Mouse (Mus musculus): Measurements from ENCODE around the gene Col1a1. TPM values are rescaled to one million over a fixed set of nuclear protein-coding genes. Genes with fewer than 3 reads are reported as not detected.
A peak's percentile ranks its signal among the peaks of the same experiment; 100 is the strongest.

Col1a1 gene
- polyA plus RNA-seq, 1 experiment from 2014 or later: 64.7 TPM

DNA sequence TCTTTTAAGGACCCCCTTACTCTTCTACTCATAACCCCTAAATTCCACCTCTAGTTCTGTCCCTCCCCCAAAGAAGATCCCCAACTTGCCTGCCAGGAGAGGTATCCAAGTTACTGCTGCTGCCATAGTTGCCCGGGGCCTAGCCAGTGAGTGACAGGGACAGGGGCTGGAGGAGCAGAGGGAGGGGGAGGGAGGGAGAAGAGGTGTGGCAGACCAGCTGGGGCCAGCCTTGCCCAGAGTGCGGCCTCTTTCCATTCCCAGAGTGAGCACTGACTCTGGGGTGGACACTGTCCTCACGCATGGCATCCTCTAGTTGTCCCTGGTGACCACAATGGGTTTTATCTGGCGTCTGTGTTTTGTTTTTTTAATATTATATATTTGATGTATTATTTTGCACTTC is 37.3 kb downstream of the Col1a1 start:
- H3K36me3 ChIP-seq (ENCODE audit: control insufficient read depth, insufficient read depth, low read length): no peaks in the 10 kb centered on the region
- H3K9me3 ChIP-seq (ENCODE audit: control insufficient read depth, low read length): no peaks in the 10 kb centered on the region
- no peaks in the 10 kb centered on the region for H3K27me3 ChIP-seq (ENCODE audit: control insufficient read depth, insufficient read depth, low read length)
- no peak for DNase-seq
- no peak overlapping the region for H3K27ac ChIP-seq (replicated peaks; ENCODE audit: low read depth, low read length)
- no peak overlapping the region for H3K9ac ChIP-seq (replicated peaks; ENCODE audit: low read length)
- no peak overlapping the region for H3K4me3 ChIP-seq (replicated peaks; ENCODE audit: low read depth, low read length)
- H3K4me1 ChIP-seq (ENCODE audit: control insufficient read depth, insufficient read depth, low read length): peaks cover 5% of the 10 kb centered on the region
- WGBS: 38% methylated on average over 4 of the region's 4 CpGs
- ATAC-seq (ENCODE audit: low FRiP score, low TSS enrichment): no peak
- H3K4me2 ChIP-seq (ENCODE audit: low read length): no peak overlapping the region

GRCm38 (mm10) chr11:94974951-94975350 is 38.9 kb downstream of the Col1a1 start:
- Histone ChIP-seq H3K27me3 (ENCODE audit: control insufficient read depth, insufficient read depth, low read length) (no peaks in the 10 kb centered on the region), H3K9ac (replicated peaks; ENCODE audit: low read length) (no peak overlapping the region), H3K4me1 (ENCODE audit: control insufficient read depth, insufficient read depth, low read length) (peaks cover 14% of the 10 kb centered on the region), H3K27ac (replicated peaks; ENCODE audit: low read depth, low read length) (no peak overlapping the region), H3K9me3 (ENCODE audit: control insufficient read depth, low read length) (no peaks in the 10 kb centered on the region), H3K4me2 (ENCODE audit: low read length) (no peak overlapping the region), H3K4me3 (replicated peaks; ENCODE audit: low read depth, low read length) (no peak overlapping the region), H3K36me3 (ENCODE audit: control insufficient read depth, insufficient read depth, low read length) (no peaks in the 10 kb centered on the region)
- DNase-seq (no peak), ATAC-seq (ENCODE audit: low FRiP score, low TSS enrichment) (no peak)
- WGBS: 83% methylated on average over 2 of the region's 2 CpGs

GRCm38 (mm10) chr11:94976199-94976598 is 40.2 kb downstream of the Col1a1 start, which contains the start of gene Sgca:
TSS of gene Sgca (minus strand) at chr11:94976327.
- no peak within 1 kb of the TSS for H3K27ac ChIP-seq (replicated peaks; ENCODE audit: low read depth, low read length)
- H3K36me3 ChIP-seq (ENCODE audit: control insufficient read depth, insufficient read depth, low read length): no peaks in the 10 kb centered on the region
- no peaks in the 10 kb centered on the region for H3K27me3 ChIP-seq (ENCODE audit: control insufficient read depth, insufficient read depth, low read length)
- no peaks in the 10 kb centered on the region for H3K9me3 ChIP-seq (ENCODE audit: control insufficient read depth, low read length)
- no peak within 1 kb of the TSS for H3K4me3 ChIP-seq (replicated peaks; ENCODE audit: low read depth, low read length)
- H3K9ac ChIP-seq (replicated peaks; ENCODE audit: low read length): no peak within 1 kb of the TSS
- ATAC-seq (ENCODE audit: low FRiP score, low TSS enrichment): no peak
- DNase-seq: no peak
- no peak within 1 kb of the TSS for H3K4me2 ChIP-seq (ENCODE audit: low read length)
- 76% methylated on average over 5 of the region's 5 CpGs for WGBS
- peaks cover 14% of the 10 kb centered on the region for H3K4me1 ChIP-seq (ENCODE audit: control insufficient read depth, insufficient read depth, low read length)

GRCm38 (mm10) chr11:94978178-94978915 is 42.3 kb downstream of the Col1a1 start:
- Histone ChIP-seq H3K9ac (replicated peaks; ENCODE audit: low read length) (peak overlapping the region; percentile 52), H3K4me2 (ENCODE audit: low read length) (peak overlapping the region; percentile 51), H3K36me3 (ENCODE audit: control insufficient read depth, insufficient read depth, low read length) (no peaks in the 10 kb centered on the region), H3K4me1 (ENCODE audit: control insufficient read depth, insufficient read depth, low read length) (peaks cover 14% of the 10 kb centered on the region), H3K27me3 (ENCODE audit: control insufficient read depth, insufficient read depth, low read length) (no peaks in the 10 kb centered on the region), H3K27ac (replicated peaks; ENCODE audit: low read depth, low read length) (peak overlapping the region; percentile 93), H3K4me3 (replicated peaks; ENCODE audit: low read depth, low read length) (peak overlapping the region; percentile 12; the same call in 1 of the 2 replicates), H3K9me3 (ENCODE audit: control insufficient read depth, low read length) (no peaks in the 10 kb centered on the region)
- peak; percentile 67 for ATAC-seq (ENCODE audit: low FRiP score, low TSS enrichment)
- no peak for DNase-seq
- 36% methylated on average over 9 of the region's 9 CpGs for WGBS

- H3K4me1 ChIP-seq (ENCODE audit: control insufficient read depth, insufficient read depth, low read length): peaks cover 14% of the 10 kb centered on the region
- H3K27me3 ChIP-seq (ENCODE audit: control insufficient read depth, insufficient read depth, low read length): no peaks in the 10 kb centered on the region
- H3K9ac ChIP-seq (replicated peaks; ENCODE audit: low read length): peak overlapping the region; percentile 52
- H3K9me3 ChIP-seq (ENCODE audit: control insufficient read depth, low read length): no peaks in the 10 kb centered on the region
- H3K4me2 ChIP-seq (ENCODE audit: low read length): peak overlapping the region; percentile 51
- ATAC-seq (ENCODE audit: low FRiP score, low TSS enrichment) (peak; percentile 93), DNase-seq (peak; percentile 98)
- H3K27ac ChIP-seq (replicated peaks; ENCODE audit: low read depth, low read length): peak overlapping the region; percentile 93
- WGBS: under 1% methylated on average over 20 of the region's 20 CpGs
- H3K36me3 ChIP-seq (ENCODE audit: control insufficient read depth, insufficient read depth, low read length): no peaks in the 10 kb centered on the region
- H3K4me3 ChIP-seq (replicated peaks; ENCODE audit: low read depth, low read length): peak overlapping the region; percentile 12; the same call in 1 of the 2 replicates
Measured at GRCm38 (mm10) chr11:94978947-94979346, 42.9 kb downstream of the Col1a1 start.

- WGBS: 79% methylated on average over 11 of the region's 11 CpGs
- Histone ChIP-seq H3K27me3 (ENCODE audit: control insufficient read depth, insufficient read depth, low read length) (no peaks in the 10 kb centered on the region), H3K4me2 (ENCODE audit: low read length) (peak overlapping the region; percentile 51), H3K4me3 (replicated peaks; ENCODE audit: low read depth, low read length) (peak overlapping the region; percentile 7; the same call in 1 of the 2 replicates), H3K4me1 (ENCODE audit: control insufficient read depth, insufficient read depth, low read length) (peaks cover 14% of the 10 kb centered on the region), H3K27ac (replicated peaks; ENCODE audit: low read depth, low read length) (no peak overlapping the region; the same call in 1 of the 2 replicates), H3K9ac (replicated peaks; ENCODE audit: low read length) (no peak overlapping the region), H3K9me3 (ENCODE audit: control insufficient read depth, low read length) (no peaks in the 10 kb centered on the region), H3K36me3 (ENCODE audit: control insufficient read depth, insufficient read depth, low read length) (no peaks in the 10 kb centered on the region)
- DNase-seq: no peak
- 0 out of 2 replicates have a peak, but pooled peaks have one; percentile 8 for ATAC-seq (ENCODE audit: low FRiP score, low TSS enrichment)
Measured at GRCm38 (mm10) chr11:94979462-94980179, 43.6 kb downstream of the Col1a1 start.

DNA sequence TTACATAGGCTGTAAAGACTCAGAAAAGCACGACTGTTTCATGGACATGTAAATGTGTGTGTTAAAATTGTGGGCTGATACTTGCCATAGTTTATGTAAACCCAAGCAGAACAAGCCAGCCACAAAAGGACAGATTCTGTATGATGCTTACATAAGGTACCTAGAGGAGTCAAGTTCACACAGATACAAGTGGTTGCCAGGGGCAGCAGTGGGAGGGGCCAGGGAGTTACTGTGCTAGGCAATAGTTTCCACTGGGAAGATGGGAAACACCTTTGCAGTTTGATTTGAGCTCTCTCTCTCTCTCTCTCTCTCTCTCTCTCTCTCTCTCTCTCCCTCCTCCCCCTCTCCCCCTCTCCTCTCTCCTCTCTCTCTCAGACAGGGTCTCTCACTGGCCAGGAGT is 49.1 kb downstream of the Col1a1 start:
- Histone ChIP-seq H3K36me3 (ENCODE audit: control insufficient read depth, insufficient read depth, low read length) (no peaks in the 10 kb centered on the region), H3K9ac (replicated peaks; ENCODE audit: low read length) (no peak overlapping the region), H3K4me3 (replicated peaks; ENCODE audit: low read depth, low read length) (no peak overlapping the region), H3K27me3 (ENCODE audit: control insufficient read depth, insufficient read depth, low read length) (no peaks in the 10 kb centered on the region), H3K4me1 (ENCODE audit: control insufficient read depth, insufficient read depth, low read length) (peaks cover 11% of the 10 kb centered on the region), H3K27ac (replicated peaks; ENCODE audit: low read depth, low read length) (no peak overlapping the region), H3K9me3 (ENCODE audit: control insufficient read depth, low read length) (no peaks in the 10 kb centered on the region), H3K4me2 (ENCODE audit: low read length) (no peak overlapping the region)
- WGBS: 54% methylated on average over 1 of the region's 1 CpGs
- ATAC-seq (ENCODE audit: low FRiP score, low TSS enrichment): no peak
- DNase-seq: no peak

DNA sequence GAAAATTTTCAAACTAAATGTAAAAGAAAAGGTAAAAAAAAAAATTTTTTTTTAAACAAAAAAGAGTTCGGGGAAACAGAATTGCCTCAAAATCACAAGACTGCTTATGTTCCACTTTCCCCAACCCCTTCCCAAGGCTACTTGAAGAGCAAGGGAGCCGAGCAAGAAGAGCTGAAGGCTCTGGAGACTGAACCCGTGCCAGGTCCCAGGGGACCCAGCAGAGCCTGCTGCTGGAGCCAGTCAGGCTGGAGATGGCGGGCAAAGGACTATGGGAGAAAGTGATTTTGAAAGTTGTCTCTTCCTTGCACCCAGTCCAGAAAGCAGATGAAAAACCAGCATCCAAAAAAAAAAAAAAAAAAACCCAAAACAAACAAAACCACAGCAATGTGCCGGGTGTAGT is 49.8 kb downstream of the Col1a1 start:
- H3K9ac ChIP-seq (replicated peaks; ENCODE audit: low read length): no peak overlapping the region
- H3K4me3 ChIP-seq (replicated peaks; ENCODE audit: low read depth, low read length): no peak overlapping the region
- no peak for DNase-seq
- H3K9me3 ChIP-seq (ENCODE audit: control insufficient read depth, low read length): no peaks in the 10 kb centered on the region
- peaks cover 16% of the 10 kb centered on the region for H3K4me1 ChIP-seq (ENCODE audit: control insufficient read depth, insufficient read depth, low read length)
- no peaks in the 10 kb centered on the region for H3K36me3 ChIP-seq (ENCODE audit: control insufficient read depth, insufficient read depth, low read length)
- 88% methylated on average over 5 of the region's 5 CpGs for WGBS
- no peak overlapping the region for H3K27ac ChIP-seq (replicated peaks; ENCODE audit: low read depth, low read length)
- H3K4me2 ChIP-seq (ENCODE audit: low read length): no peak overlapping the region
- H3K27me3 ChIP-seq (ENCODE audit: control insufficient read depth, insufficient read depth, low read length): no peaks in the 10 kb centered on the region
- no peak for ATAC-seq (ENCODE audit: low FRiP score, low TSS enrichment)
